Mouse (Mus musculus): ENCODE results near the gene Tnfrsf4. TPM values are rescaled to one million over a fixed set of nuclear protein-coding genes. Genes with fewer than 3 reads are reported as not detected.
A peak's percentile ranks its signal among the peaks of the same experiment; 100 is the strongest.

Gene Tnfrsf4
- total RNA-seq (2018; cell fraction: chromatin; rRNA removed), result 10 to 100 TPM in 11 of 26 experiments, 1 to 10 TPM in 14, not detected in 1; 1.7 to 16.8 (median 7.6) TPM
- total RNA-seq (2018; cell fraction: cytosol; rRNA removed), result 1 to 10 TPM in 2 of 26 experiments, under 1 TPM in 19, not detected in 5; 0.10 to 1.2 (median 0.41) TPM
- total RNA-seq (2018; cell fraction: nucleus; rRNA removed), result 1 to 10 TPM; 1.1 to 9.5 (median 3.5) TPM
- polyA plus RNA-seq (2018), result 0.47 to 0.95 TPM (median 0.93 TPM) in 3 replicates

GRCm38 (mm10) chr4:156013637-156014036 lies at the start of gene Tnfrsf4:
Gene Tnfrsf4 (plus strand): TSS chr4:156013843.
- H3K4me3 ChIP-seq (ENCODE audit: inconsistent target), result no peak within 1 kb of the TSS
- no peak within 1 kb of the TSS for H3K27ac ChIP-seq
- 90% methylated on average over 8 of the region's 8 CpGs for WGBS (ENCODE audit: missing documents)
- no peaks in the 10 kb centered on the region for H3K79me2 ChIP-seq (ENCODE audit: inconsistent target)
- peaks cover 58% of the 10 kb centered on the region for H3K36me3 ChIP-seq (ENCODE audit: inconsistent target)

- H3K27ac ChIP-seq, result no peak overlapping the region
Measured at GRCm38 (mm10) chr4:155964396-155964795, 49.2 kb upstream of the Tnfrsf4 start.

GRCm38 (mm10) chr4:155969043-155969653 lies 44.5 kb upstream of the Tnfrsf4 start:
- WGBS (ENCODE audit: missing documents), result 95% methylated on average over 13 of the region's 13 CpGs
- peaks cover 6% of the 10 kb centered on the region; the same call in 1 of the 2 replicates for H3K36me3 ChIP-seq (ENCODE audit: inconsistent target)
- H3K4me3 ChIP-seq (ENCODE audit: inconsistent target), result no peak overlapping the region
- H3K79me2 ChIP-seq (ENCODE audit: inconsistent target), result no peaks in the 10 kb centered on the region
- H3K27ac ChIP-seq, result no peak overlapping the region

More at GRCm38 (mm10) chr4:155964396-155964795, 49.2 kb upstream of the Tnfrsf4 start:
- 96% methylated on average over 11 of the region's 11 CpGs for WGBS (ENCODE audit: missing documents)
- Histone ChIP-seq H3K36me3 (ENCODE audit: inconsistent target) (peaks cover 6% of the 10 kb centered on the region; the same call in 1 of the 2 replicates), H3K79me2 (ENCODE audit: inconsistent target) (no peaks in the 10 kb centered on the region), H3K4me3 (ENCODE audit: inconsistent target) (no peak overlapping the region)

DNA sequence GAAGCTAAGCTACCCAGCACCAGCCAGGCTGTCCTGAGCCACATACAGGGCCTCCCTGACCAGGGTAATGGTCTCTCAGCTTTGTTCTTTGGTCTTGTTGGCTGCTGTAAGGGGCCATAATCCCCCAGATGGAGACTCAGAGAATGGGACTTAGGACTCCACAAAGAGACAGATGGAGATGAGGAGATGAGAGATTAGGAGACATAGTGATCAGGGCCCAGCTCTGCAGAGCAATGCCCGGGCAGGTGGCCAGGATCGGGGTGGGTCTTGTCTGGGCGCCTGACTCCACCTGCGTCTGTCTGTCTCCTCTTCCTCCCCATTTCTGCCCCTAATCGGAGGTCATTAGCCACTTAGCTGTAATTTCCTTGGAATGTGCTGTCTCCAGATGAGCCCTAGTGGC lies 43.4 kb upstream of the Tnfrsf4 start:
- WGBS (ENCODE audit: missing documents), result 90% methylated on average over 5 of the region's 5 CpGs
- H3K36me3 ChIP-seq (ENCODE audit: inconsistent target), result no peaks in the 10 kb centered on the region
- no peaks in the 10 kb centered on the region for H3K79me2 ChIP-seq (ENCODE audit: inconsistent target)
- H3K4me3 ChIP-seq (ENCODE audit: inconsistent target), result no peak overlapping the region
- H3K27ac ChIP-seq, result no peak overlapping the region

GRCm38 (mm10) chr4:155972651-155973050 lies 41.0 kb upstream of the Tnfrsf4 start:
- no peaks in the 10 kb centered on the region for H3K79me2 ChIP-seq (ENCODE audit: inconsistent target)
- H3K4me3 ChIP-seq (ENCODE audit: inconsistent target), result no peak overlapping the region
- H3K27ac ChIP-seq, result no peak overlapping the region
- H3K36me3 ChIP-seq (ENCODE audit: inconsistent target), result no peaks in the 10 kb centered on the region
- 96% methylated on average over 6 of the region's 6 CpGs for WGBS (ENCODE audit: missing documents)

DNA sequence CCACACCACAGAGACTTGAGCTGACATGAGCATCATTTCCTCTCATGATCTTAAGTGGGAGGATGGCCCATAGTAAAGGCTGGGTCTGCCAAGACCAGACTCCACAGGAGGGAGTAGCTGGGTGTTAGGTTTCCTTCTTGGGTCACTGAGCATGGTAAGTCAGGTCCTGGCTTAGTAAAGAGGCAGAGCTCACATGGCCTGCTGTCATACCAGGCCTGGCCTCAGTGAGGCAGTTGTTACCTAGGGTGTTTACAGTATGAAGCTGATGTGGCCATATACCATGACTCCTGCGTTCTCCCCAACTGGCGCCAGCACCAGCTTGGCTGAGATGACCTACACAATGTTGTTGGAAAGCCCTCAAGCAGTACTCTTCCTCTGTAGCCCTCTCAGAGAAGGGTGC lies 40.4 kb upstream of the Tnfrsf4 start:
- H3K79me2 ChIP-seq (ENCODE audit: inconsistent target), result no peaks in the 10 kb centered on the region
- H3K27ac ChIP-seq, result no peak overlapping the region
- no peaks in the 10 kb centered on the region for H3K36me3 ChIP-seq (ENCODE audit: inconsistent target)
- H3K4me3 ChIP-seq (ENCODE audit: inconsistent target), result no peak overlapping the region
- 88% methylated on average over 2 of the region's 2 CpGs for WGBS (ENCODE audit: missing documents)

- Histone ChIP-seq H3K27ac (no peak overlapping the region), H3K4me3 (ENCODE audit: inconsistent target) (no peak overlapping the region), H3K79me2 (ENCODE audit: inconsistent target) (no peaks in the 10 kb centered on the region), H3K36me3 (ENCODE audit: inconsistent target) (no peaks in the 10 kb centered on the region)
- 74% methylated on average over 11 of the region's 12 CpGs for WGBS (ENCODE audit: missing documents)
Measured at GRCm38 (mm10) chr4:155981436-155982082, 32.1 kb upstream of the Tnfrsf4 start.

GRCm38 (mm10) chr4:155983788-155984187 lies 29.9 kb upstream of the Tnfrsf4 start:
- Histone ChIP-seq H3K27ac (no peak overlapping the region), H3K36me3 (ENCODE audit: inconsistent target) (no peaks in the 10 kb centered on the region), H3K79me2 (ENCODE audit: inconsistent target) (no peaks in the 10 kb centered on the region), H3K4me3 (ENCODE audit: inconsistent target) (no peak overlapping the region)
- WGBS (ENCODE audit: missing documents), result 48% methylated on average over 2 of the region's 2 CpGs

- H3K4me3 ChIP-seq (ENCODE audit: inconsistent target), result peak overlapping the region; percentile 10; the same call in 1 of the 2 replicates
- 71% methylated on average over 22 of the region's 22 CpGs for WGBS (ENCODE audit: missing documents)
- H3K79me2 ChIP-seq (ENCODE audit: inconsistent target), result peaks cover 41% of the 10 kb centered on the region
- H3K27ac ChIP-seq, result no peak overlapping the region
- H3K36me3 ChIP-seq (ENCODE audit: inconsistent target), result peaks cover 4% of the 10 kb centered on the region; the same call in 1 of the 2 replicates
Measured at GRCm38 (mm10) chr4:155991211-155991907, 22.3 kb upstream of the Tnfrsf4 start.

DNA sequence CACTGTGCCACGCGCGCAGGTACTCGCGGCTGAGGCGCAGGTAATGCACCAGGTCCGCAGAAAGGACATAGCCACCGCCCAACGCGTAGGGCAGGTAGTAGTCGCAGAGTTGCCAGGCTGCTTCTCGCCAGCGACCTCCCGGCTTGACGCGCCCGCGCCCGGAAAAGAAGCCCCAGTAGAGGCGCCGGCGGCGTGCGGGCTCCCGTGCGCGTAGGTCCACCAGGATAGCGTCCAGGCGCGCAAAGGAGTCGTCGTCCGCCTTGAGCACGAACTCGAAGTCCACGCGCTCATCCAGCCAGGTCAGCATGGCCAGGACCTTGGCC lies 21.8 kb upstream of the Tnfrsf4 start:
- Histone ChIP-seq H3K79me2 (ENCODE audit: inconsistent target) (peaks cover 46% of the 10 kb centered on the region), H3K27ac (no peak overlapping the region), H3K36me3 (ENCODE audit: inconsistent target) (peaks cover 9% of the 10 kb centered on the region; the same call in 1 of the 2 replicates), H3K4me3 (ENCODE audit: inconsistent target) (peak overlapping the region; percentile 10; the same call in 1 of the 2 replicates)
- WGBS (ENCODE audit: missing documents), result 15% methylated on average over 33 of the region's 37 CpGs

DNA sequence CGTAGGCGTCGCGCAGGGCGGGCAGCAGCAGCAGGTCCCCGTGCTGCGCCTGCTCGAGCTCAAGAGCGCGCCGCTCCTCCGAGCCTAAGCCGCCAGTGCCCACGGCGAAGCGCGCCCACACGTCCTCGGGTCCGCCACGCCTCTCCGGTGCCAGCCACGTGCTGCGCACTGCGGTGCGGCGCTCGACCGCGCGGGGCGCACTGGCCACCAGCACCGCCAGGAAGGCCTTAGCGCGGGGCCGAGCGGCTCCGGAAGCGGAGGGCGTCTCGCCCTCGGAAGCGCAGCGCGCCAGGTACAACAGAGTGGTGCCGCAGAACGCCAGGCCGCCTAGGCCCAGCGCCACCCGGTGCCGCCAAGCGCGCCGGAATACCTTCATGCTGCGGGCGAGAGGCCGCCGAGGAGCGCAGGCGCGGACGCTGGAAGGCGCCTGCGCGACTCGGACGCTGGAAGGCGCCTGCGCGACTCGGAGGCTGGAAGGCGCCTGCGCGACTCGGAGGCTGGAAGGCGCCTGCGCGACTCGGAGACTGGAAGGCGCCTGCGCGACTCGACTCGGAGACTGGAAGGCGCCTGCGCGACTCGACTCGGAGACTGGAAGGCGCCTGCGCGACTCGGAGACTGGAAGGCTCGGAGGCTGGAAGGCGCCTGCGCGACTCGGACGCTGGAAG lies 21.3 kb upstream of the Tnfrsf4 start, which contains the start of the genes B3galt6 and Sdf4:
B3galt6 (minus strand) TSS at position 409 of the 665 bp plus-strand sequence.
Sdf4 (plus strand) TSS at position 632 of the 665 bp plus-strand sequence.
- Histone ChIP-seq H3K27ac (peak within 1 kb of the TSS; percentile 84), H3K4me3 (ENCODE audit: inconsistent target) (peak within 1 kb of the TSS; percentile 96), H3K36me3 (ENCODE audit: inconsistent target) (peaks cover 14% of the 10 kb centered on the region; the same call in 1 of the 2 replicates), H3K79me2 (ENCODE audit: inconsistent target) (peaks cover 51% of the 10 kb centered on the region)
- WGBS (ENCODE audit: missing documents), result under 1% methylated on average over 76 of the region's 99 CpGs

DNA sequence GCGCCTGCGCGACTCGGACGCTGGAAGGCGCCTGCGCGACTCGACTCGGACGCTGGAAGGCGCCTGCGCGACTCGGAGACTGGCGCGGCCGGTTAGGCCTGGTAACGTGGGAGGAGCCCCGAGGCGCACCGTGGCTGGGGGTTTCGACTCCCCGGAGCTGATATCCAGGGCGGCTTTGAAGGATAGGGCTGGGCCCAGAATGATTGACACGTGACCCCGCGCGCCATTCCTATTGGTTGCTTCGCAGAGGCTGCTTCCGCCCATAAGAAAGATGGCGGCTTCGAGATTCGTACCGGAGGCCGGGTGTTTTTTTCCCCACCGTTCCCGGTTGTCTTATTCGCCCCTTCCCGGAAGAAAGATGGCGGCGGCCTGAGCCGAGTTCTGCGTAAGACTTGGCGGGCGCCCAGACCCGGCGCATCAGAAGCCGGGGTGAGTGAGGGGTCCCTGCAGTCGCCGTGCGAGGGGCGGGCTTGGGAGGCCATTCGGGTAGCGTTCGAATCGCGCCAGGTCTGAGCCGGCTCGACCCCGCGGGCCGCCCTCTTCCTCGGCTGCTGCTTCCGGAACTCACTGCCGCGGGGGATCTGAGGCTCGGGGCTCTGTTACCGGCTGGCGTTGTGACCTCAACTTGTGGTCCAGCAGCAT lies 20.6 kb upstream of the Tnfrsf4 start:
- H3K36me3 ChIP-seq (ENCODE audit: inconsistent target), result peaks cover 21% of the 10 kb centered on the region; the same call in 1 of the 2 replicates
- H3K27ac ChIP-seq, result peak overlapping the region; percentile 84
- peaks cover 57% of the 10 kb centered on the region for H3K79me2 ChIP-seq (ENCODE audit: inconsistent target)
- H3K4me3 ChIP-seq (ENCODE audit: inconsistent target), result peak overlapping the region; percentile 96
- under 1% methylated on average over 55 of the region's 70 CpGs for WGBS (ENCODE audit: missing documents)

DNA sequence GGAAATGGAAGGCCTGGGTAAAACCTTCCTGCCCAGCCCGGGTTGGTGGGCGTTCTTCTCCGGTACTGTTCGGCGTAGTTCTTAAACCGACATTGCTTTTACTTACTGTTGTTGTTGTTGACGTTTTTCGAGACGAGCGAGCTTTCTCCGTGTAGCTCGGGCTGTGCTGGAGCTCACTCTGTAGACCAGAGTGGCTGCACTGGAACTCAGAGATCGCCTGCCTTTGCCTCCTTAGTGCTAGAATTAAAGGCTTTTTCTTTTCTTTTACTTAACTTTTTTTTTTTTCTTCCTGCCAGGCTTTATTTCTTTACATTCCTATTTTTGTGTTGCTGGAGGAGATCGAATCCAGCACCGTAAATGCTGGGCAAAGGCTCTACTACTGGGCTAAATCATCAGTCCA lies 20.0 kb upstream of the Tnfrsf4 start:
- Histone ChIP-seq H3K79me2 (ENCODE audit: inconsistent target) (peaks cover 62% of the 10 kb centered on the region), H3K36me3 (ENCODE audit: inconsistent target) (peaks cover 25% of the 10 kb centered on the region; the same call in 1 of the 2 replicates), H3K4me3 (ENCODE audit: inconsistent target) (peak overlapping the region; percentile 96), H3K27ac (peak overlapping the region; percentile 84)
- WGBS (ENCODE audit: missing documents), result 8% methylated on average over 15 of the region's 15 CpGs

Data from macrophage (primary cell).